Mouse (Mus musculus) myocyte (in vitro differentiated cells): ENCODE data around the gene Cadm4. TPM values are rescaled to one million over a fixed set of nuclear protein-coding genes. Genes with fewer than 3 reads are reported as not detected.

Experiments
- H3K27me3 ChIP-seq: one replicate; pipeline ENCODE4 v1.6.1; 2011; ENCODE audit not compliant: control insufficient read depth, insufficient read depth, insufficient read length
- H3K36me3 ChIP-seq: one replicate; pipeline ENCODE4 v1.6.1; 2011; ENCODE audit not compliant: control insufficient read depth, insufficient read depth
- H3K4me2 ChIP-seq: one replicate; pipeline ENCODE4 v1.6.1; 2011; ENCODE audit warnings: low read depth, control low read depth
- H3K4me3 ChIP-seq: one replicate; pipeline ENCODE4 v1.5.1; 2011; ENCODE audit warnings: mild to moderate bottlenecking, control low read depth, moderate library complexity
- H3K79me2 ChIP-seq: one replicate; pipeline ENCODE4 v1.6.1; 2011; ENCODE audit not compliant: control insufficient read depth, insufficient read depth
- H3ac ChIP-seq: one replicate; pipeline ENCODE4 v1.6.1; 2011; ENCODE audit not compliant: control insufficient read depth, insufficient read length
- CEBPB ChIP-seq: IDR thresholded peaks from 2 replicates; pipeline ENCODE4 v1.6.1; 2011; ENCODE audit warnings: mild to moderate bottlenecking, moderate library complexity; ENCODE audit not compliant: poor library complexity, insufficient read depth, severe bottlenecking
- E2F4 ChIP-seq: IDR thresholded peaks from one replicate; pipeline ENCODE4 v1.6.1; 2011; ENCODE audit warnings: mild to moderate bottlenecking, control low read depth, moderate library complexity; ENCODE audit not compliant: insufficient read depth
- MAX ChIP-seq: IDR thresholded peaks from one replicate; pipeline ENCODE4 v1.6.1; 2011; ENCODE audit warnings: low read depth, mild to moderate bottlenecking, control low read depth
- MYOD1 ChIP-seq, 3 experiments: IDR thresholded peaks; one replicate each; pipeline ENCODE4 v1.6.1; 2011; ENCODE audit warnings: control low read depth in 2 of 3, low read depth in 2 of 3, mild to moderate bottlenecking in 2 of 3, moderate library complexity in 1 of 3; ENCODE audit not compliant: insufficient read length in 2 of 3, control insufficient read depth in 1 of 3
- MYOG ChIP-seq, 3 experiments: IDR thresholded peaks; one replicate each; pipeline ENCODE4 v1.6.1; 2011; ENCODE audit warnings: control low read depth in 2 of 3, low read depth in 2 of 3, mild to moderate bottlenecking in 2 of 3; ENCODE audit not compliant: insufficient read length in 2 of 3, control insufficient read depth in 1 of 3, insufficient read depth in 1 of 3
- POLR2A ChIP-seq: IDR thresholded peaks from one replicate; pipeline ENCODE4 v1.6.1; 2011; ENCODE audit warnings: low read depth, mild to moderate bottlenecking, control low read depth, moderate library complexity; ENCODE audit not compliant: insufficient read length
- POLR2AphosphoS2 ChIP-seq: IDR thresholded peaks from one replicate; pipeline ENCODE4 v1.6.1; 2011; ENCODE audit warnings: low read depth, control low read depth; ENCODE audit not compliant: insufficient read length
- REST ChIP-seq: IDR thresholded peaks from one replicate; pipeline ENCODE4 v1.6.1; 2011; ENCODE audit warnings: mild to moderate bottlenecking, control low read depth, moderate library complexity; ENCODE audit not compliant: insufficient read depth, insufficient read length
- SRF ChIP-seq: IDR thresholded peaks from one replicate; pipeline ENCODE4 v1.6.1; 2011; ENCODE audit warnings: low read depth; ENCODE audit not compliant: control insufficient read depth, insufficient read length
- TCF12 ChIP-seq: IDR thresholded peaks from one replicate; pipeline ENCODE4 v1.6.1; 2011; ENCODE audit warnings: mild to moderate bottlenecking, control low read depth; ENCODE audit not compliant: poor library complexity, insufficient read depth, severe bottlenecking
- TCF3 ChIP-seq: IDR thresholded peaks from one replicate; pipeline ENCODE4 v1.6.1; 2011; ENCODE audit warnings: low read depth, control low read depth; ENCODE audit not compliant: insufficient read length
- USF1 ChIP-seq: IDR thresholded peaks from one replicate; pipeline ENCODE4 v1.6.1; 2011; ENCODE audit warnings: low read depth, mild to moderate bottlenecking, control low read depth, moderate library complexity
- polyA plus RNA-seq: library from polyadenylated mRNA; unstranded; fragments of >200 nt; fragmentation: generic; extraction: Trizol; gene quantifications from one replicate; pipeline ENCODE4 v1.2.1, GENCODE M21; 2012; ENCODE audit warnings: missing spikeins

Gene Cadm4
- polyA plus RNA-seq, 1 experiment, result 54.4 TPM

- Histone ChIP-seq H3K36me3 (peaks cover 10% of the 10 kb centered on the region), H3K79me2 (no peaks in the 10 kb centered on the region), H3K4me2 (no peak overlapping the region), H3K27me3 (no peaks in the 10 kb centered on the region), H3K4me3 (no peak overlapping the region), H3ac (no peak overlapping the region)
- no peak for TF ChIP-seq USF1
- no peak for TF ChIP-seq CEBPB
- TF ChIP-seq TCF12, result no peak
- no peak for TF ChIP-seq TCF3
- TF ChIP-seq SRF, result no peak
- TF ChIP-seq REST, result no peak
- TF ChIP-seq POLR2AphosphoS2, result no peak
- no peak for TF ChIP-seq E2F4
- TF ChIP-seq MAX, result no peak
- TF ChIP-seq MYOD1 (IDR thresholded peaks at IDR 0.05; ENCODE audit: control insufficient read depth in 1 of 3, insufficient read length in 2 of 3, low read depth in 2 of 3), result no peak
- TF ChIP-seq MYOG (IDR thresholded peaks at IDR 0.05; ENCODE audit: control insufficient read depth in 1 of 3, insufficient read depth in 1 of 3, insufficient read length in 2 of 3, low read depth in 2 of 3), result no peak
- no peak for TF ChIP-seq POLR2A
Observed at GRCm38 (mm10) chr7:24476856-24477255, 5.0 kb upstream of the Cadm4 start.

- H3K27me3 ChIP-seq, result no peaks in the 10 kb centered on the region
- no peak overlapping the region for H3K4me3 ChIP-seq
- no peak for TF ChIP-seq E2F4
- no peak for TF ChIP-seq REST
- no peak for TF ChIP-seq POLR2A
- TF ChIP-seq MAX, result no peak
- TF ChIP-seq TCF12, result no peak
- no peak for TF ChIP-seq MYOG (IDR thresholded peaks at IDR 0.05; ENCODE audit: control insufficient read depth in 1 of 3, insufficient read depth in 1 of 3, insufficient read length in 2 of 3, low read depth in 2 of 3)
- no peak for TF ChIP-seq TCF3
- H3ac ChIP-seq, result no peak overlapping the region
- no peaks in the 10 kb centered on the region for H3K36me3 ChIP-seq
- no peaks in the 10 kb centered on the region for H3K79me2 ChIP-seq
- H3K4me2 ChIP-seq, result no peak overlapping the region
Observed at GRCm38 (mm10) chr7:24478911-24479310, 2.9 kb upstream of the Cadm4 start.

- no peaks in the 10 kb centered on the region for H3K79me2 ChIP-seq
- no peak overlapping the region for H3ac ChIP-seq
- no peaks in the 10 kb centered on the region for H3K27me3 ChIP-seq
- TF ChIP-seq MAX (no peak), TCF12 (no peak), MYOG (IDR thresholded peaks at IDR 0.05; ENCODE audit: control insufficient read depth in 1 of 3, insufficient read depth in 1 of 3, insufficient read length in 2 of 3, low read depth in 2 of 3) (no peak), POLR2A (no peak), USF1 (no peak)
- peak overlapping the region; percentile 99 for H3K4me2 ChIP-seq
- H3K4me3 ChIP-seq, result peak overlapping the region; percentile 37
- no peaks in the 10 kb centered on the region for H3K36me3 ChIP-seq
Observed at GRCm38 (mm10) chr7:24479685-24480084, 2.1 kb upstream of the Cadm4 start.

- Histone ChIP-seq H3ac (no peak overlapping the region), H3K4me2 (peak overlapping the region; percentile 99), H3K27me3 (no peaks in the 10 kb centered on the region), H3K79me2 (no peaks in the 10 kb centered on the region), H3K36me3 (no peaks in the 10 kb centered on the region), H3K4me3 (peak overlapping the region; percentile 37)
- TF ChIP-seq MYOG (IDR thresholded peaks at IDR 0.05; ENCODE audit: control insufficient read depth in 1 of 3, insufficient read depth in 1 of 3, insufficient read length in 2 of 3, low read depth in 2 of 3), result peak in 1 of 3 experiments; percentile 26
- no peak for TF ChIP-seq SRF
- TF ChIP-seq USF1, result peak; percentile 85
- TF ChIP-seq MYOD1 (IDR thresholded peaks at IDR 0.05; ENCODE audit: control insufficient read depth in 1 of 3, insufficient read length in 2 of 3, low read depth in 2 of 3), result peak; percentile 57 to 91 (median 90)
- TF ChIP-seq TCF3, result no peak
Observed at GRCm38 (mm10) chr7:24480121-24480941, 1.5 kb upstream of the Cadm4 start.

- no peaks in the 10 kb centered on the region for H3K27me3 ChIP-seq
- H3K4me3 ChIP-seq, result peak overlapping the region; percentile 37
- no peaks in the 10 kb centered on the region for H3K79me2 ChIP-seq
- TF ChIP-seq TCF3 (no peak), MYOD1 (IDR thresholded peaks at IDR 0.05; ENCODE audit: control insufficient read depth in 1 of 3, insufficient read length in 2 of 3, low read depth in 2 of 3) (no peak), POLR2AphosphoS2 (no peak), POLR2A (no peak), SRF (no peak), USF1 (no peak), MYOG (IDR thresholded peaks at IDR 0.05; ENCODE audit: control insufficient read depth in 1 of 3, insufficient read depth in 1 of 3, insufficient read length in 2 of 3, low read depth in 2 of 3) (no peak), TCF12 (no peak)
- H3K4me2 ChIP-seq, result peak overlapping the region; percentile 99
- H3ac ChIP-seq, result peak overlapping the region; percentile 53
- no peaks in the 10 kb centered on the region for H3K36me3 ChIP-seq
Observed at GRCm38 (mm10) chr7:24480986-24481473, 793 bp upstream of the Cadm4 start.
